Mouse (Mus musculus): Measurements from ENCODE around the gene Etv3. TPM values are rescaled to one million over a fixed set of nuclear protein-coding genes. Genes with fewer than 3 reads are reported as not detected.

Gene Etv3
- polyA plus RNA-seq, 1 experiment, result 6.1 TPM

- Histone ChIP-seq H3K4me1 (ENCODE audit: control insufficient read depth, insufficient read depth, low read length) (peaks cover 8% of the 10 kb centered on the region), H3K4me3 (replicated peaks; ENCODE audit: control insufficient read depth, low read depth, low read length) (no peak overlapping the region), H3K27ac (ENCODE audit: control insufficient read depth, insufficient read depth, low read depth, low read length, poor library complexity) (no peak overlapping the region)
- TF ChIP-seq CTCF (IDR thresholded peaks at IDR 0.05; ENCODE audit: control insufficient read depth, insufficient read depth, low read length) (no peak), POLR2A (IDR thresholded peaks at IDR 0.05; ENCODE audit: borderline replicate concordance, control insufficient read depth, low read depth, low read length) (no peak)
- WGBS, result 85% methylated on average over 5 of the region's 5 CpGs
Measured at GRCm38 (mm10) chr3:87568681-87569080, 43.5 kb downstream of the Etv3 start.

DNA sequence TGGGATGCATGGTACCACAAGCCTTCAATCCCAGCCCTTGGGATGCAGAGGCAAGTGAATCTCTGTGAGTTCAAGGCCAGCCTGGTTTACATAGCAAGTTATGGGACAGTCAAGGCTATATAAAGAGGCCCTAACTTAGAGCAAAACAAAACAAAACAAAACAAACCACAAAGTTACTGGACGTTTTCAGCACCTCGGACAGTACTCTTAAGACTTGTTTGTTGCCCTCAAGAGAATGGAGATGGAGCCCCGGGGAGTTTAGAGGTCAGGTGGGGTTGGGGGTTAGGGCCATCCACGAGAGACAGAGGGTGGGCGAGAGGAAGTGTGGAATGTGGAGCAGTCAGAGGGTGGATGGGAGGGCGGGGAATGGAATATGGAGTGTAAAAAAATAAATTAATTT lies 50.6 kb downstream of the Etv3 start:
- Histone ChIP-seq H3K4me3 (replicated peaks; ENCODE audit: control insufficient read depth, low read depth, low read length) (no peak overlapping the region), H3K27ac (ENCODE audit: control insufficient read depth, insufficient read depth, low read depth, low read length, poor library complexity) (no peak overlapping the region), H3K4me1 (ENCODE audit: control insufficient read depth, insufficient read depth, low read length) (no peaks in the 10 kb centered on the region; the same call in 1 of the 2 replicates)
- TF ChIP-seq POLR2A (IDR thresholded peaks at IDR 0.05; ENCODE audit: borderline replicate concordance, control insufficient read depth, low read depth, low read length) (no peak), CTCF (IDR thresholded peaks at IDR 0.05; ENCODE audit: control insufficient read depth, insufficient read depth, low read length) (no peak)
- 23% methylated on average over 6 of the region's 6 CpGs for WGBS

- Histone ChIP-seq H3K27ac (ENCODE audit: control insufficient read depth, insufficient read depth, low read depth, low read length, poor library complexity) (no peak overlapping the region), H3K4me3 (replicated peaks; ENCODE audit: control insufficient read depth, low read depth, low read length) (no peak overlapping the region), H3K4me1 (ENCODE audit: control insufficient read depth, insufficient read depth, low read length) (no peaks in the 10 kb centered on the region)
- 84% methylated on average over 4 of the region's 4 CpGs for WGBS
- TF ChIP-seq POLR2A (IDR thresholded peaks at IDR 0.05; ENCODE audit: borderline replicate concordance, control insufficient read depth, low read depth, low read length), result no peak
- no peak for TF ChIP-seq CTCF (IDR thresholded peaks at IDR 0.05; ENCODE audit: control insufficient read depth, insufficient read depth, low read length)
Measured at GRCm38 (mm10) chr3:87582259-87582658, 57.1 kb downstream of the Etv3 start.

Other genes with a start within 250 kb of the Etv3 start
- gene Cd5l, start 167.5 kb upstream of the Etv3 start, polyA plus RNA-seq (2011; ENCODE audit: insufficient read depth, insufficient read length, low replicate concordance, missing spikeins), result 18.0 and 19.2 TPM in 2 replicates
- gene Fcrl1, start 149.0 kb upstream of the Etv3 start, polyA plus RNA-seq (2011; ENCODE audit: insufficient read depth, insufficient read length, low replicate concordance, missing spikeins), result 7.1 and 14.9 TPM in 2 replicates
- gene Fcrl5, start 89.6 kb upstream of the Etv3 start, polyA plus RNA-seq (2011; ENCODE audit: insufficient read depth, insufficient read length, low replicate concordance, missing spikeins), result not detected in 2 replicates
- gene Arhgef11, start 92.2 kb downstream of the Etv3 start, polyA plus RNA-seq (2011; ENCODE audit: insufficient read depth, insufficient read length, low replicate concordance, missing spikeins), result 3.4 and 4.5 TPM in 2 replicates
- 1.4 and 11.7 TPM in 2 replicates for gene Lrrc71, start 223.2 kb downstream of the Etv3 start, polyA plus RNA-seq (2011; ENCODE audit: insufficient read depth, insufficient read length, low replicate concordance, missing spikeins)